Comparison of ENCODE assay signal across 9 mouse cellular contexts in the genomic region with DNA sequence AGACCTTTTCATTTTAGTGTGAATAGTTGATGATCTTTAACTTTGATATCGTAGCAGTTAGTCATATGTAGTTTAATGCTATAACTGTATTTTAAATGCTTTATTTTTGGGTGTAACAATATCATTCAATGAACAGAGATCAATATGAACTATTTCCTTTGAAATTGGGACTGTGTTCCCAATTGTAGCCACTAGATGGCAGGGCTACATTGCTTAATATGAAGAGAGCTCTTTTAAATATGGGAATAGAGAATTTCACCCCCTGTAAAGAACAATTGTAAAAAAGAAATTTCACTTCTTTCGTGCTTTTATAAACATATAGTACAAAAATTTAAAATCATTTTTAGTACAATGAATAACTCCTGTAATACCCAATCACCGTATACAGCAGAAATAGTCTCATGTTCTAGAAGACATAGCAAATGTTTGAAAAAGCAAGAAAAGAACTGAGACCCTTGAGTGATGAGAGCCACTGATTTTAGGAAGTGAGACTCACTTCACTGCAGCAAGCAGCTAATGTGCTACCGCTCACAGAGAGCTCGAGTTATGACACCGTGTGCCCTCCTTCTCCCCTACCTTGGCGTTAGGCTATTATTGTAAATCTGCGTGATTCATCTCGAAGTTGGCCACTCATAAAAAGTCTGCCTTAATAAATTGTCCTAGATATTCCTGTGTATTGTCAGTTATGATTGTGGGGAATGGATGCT.
DNase-seq lines count a peak whose midpoint lies in the region; ATAC-seq lines count a peak whose summit lies in the region.
"Had no signal": no experiment of that assay in that cellular context is flagged by ENCODE, and none has a peak within 500 bp of the region (broad histone marks: within the 10 kb centered on the region; RNA-seq: fewer than 3 reads in every experiment).

No protein-coding gene starts in this region.

- 70% methylated on average over 9 of the region's 9 CpGs for WGBS in midbrain, embryonic 14.5 days

- H3K9ac ChIP-seq in midbrain, embryonic 14.5 days (replicated peaks; ENCODE audit: low read length): no peak overlapping the region
- H3K9ac ChIP-seq: embryonic facial prominence, embryonic 12.5 days had no signal

- DNase-seq in adrenal gland, postnatal 14 days: peak; percentile 27
- DNase-seq in adrenal gland, postnatal 25 days: no peak
- peak; percentile 61 for DNase-seq in layer of hippocampus, adult 11-12 months (ENCODE audit: low spot score)
- DNase-seq in layer of hippocampus, postnatal 36 days: no peak
- DNase-seq in CD4-positive, CD25-positive, alpha-beta regulatory T cell, adult 2 months (ENCODE audit: low read depth, low spot score): peak; percentile 41
- DNase-seq in cerebellum, postnatal 14 days: peak; percentile 69 to 72
- peak; percentile 85 for DNase-seq in midbrain, embryonic 14.5 days
- DNase-seq in spleen, adult 12 weeks (ENCODE audit: low spot score): no peak

- H3K9me3 ChIP-seq in midbrain, embryonic 14.5 days (ENCODE audit: control insufficient read depth, low read length): no peaks in the 10 kb centered on the region
- H3K9me3 ChIP-seq: embryonic facial prominence, embryonic 12.5 days had no signal

- ATAC-seq in midbrain, embryonic 14.5 days (ENCODE audit: low FRiP score, low TSS enrichment): no peak

- H3K4me3 ChIP-seq in midbrain, embryonic 14.5 days (replicated peaks; ENCODE audit: low read depth, low read length): no peak overlapping the region
- H3K4me3 ChIP-seq: embryonic facial prominence, embryonic 12.5 days had no signal

- H3K36me3 ChIP-seq in midbrain, embryonic 14.5 days (ENCODE audit: control insufficient read depth, insufficient read depth, low read length): no peaks in the 10 kb centered on the region
- H3K36me3 ChIP-seq: embryonic facial prominence, embryonic 12.5 days had no signal

- no peaks in the 10 kb centered on the region for H3K27me3 ChIP-seq in midbrain, embryonic 14.5 days (ENCODE audit: control insufficient read depth, insufficient read depth, low read length)
- H3K27me3 ChIP-seq: embryonic facial prominence, embryonic 12.5 days had no signal

- H3K4me1 ChIP-seq in midbrain, embryonic 14.5 days (ENCODE audit: control insufficient read depth, insufficient read depth, low read length): no peaks in the 10 kb centered on the region
- H3K4me1 ChIP-seq: embryonic facial prominence, embryonic 12.5 days had no signal

- no peak overlapping the region for H3K4me2 ChIP-seq in midbrain, embryonic 14.5 days (ENCODE audit: low read length)
- H3K4me2 ChIP-seq: embryonic facial prominence, embryonic 12.5 days had no signal

- no peak overlapping the region for H3K27ac ChIP-seq in midbrain, embryonic 14.5 days (replicated peaks; ENCODE audit: low read depth, low read length)
- H3K27ac ChIP-seq: embryonic facial prominence, embryonic 12.5 days had no signal

Comparison
In these comparisons a context has a peak if more than half of its experiments do, and no peak if none do; other contexts are left out.
1. DNase-seq: peak in adrenal gland, postnatal 14 days (single experiment), layer of hippocampus, adult 11-12 months (single experiment), CD4-positive, CD25-positive, alpha-beta regulatory T cell, adult 2 months (single experiment), cerebellum, postnatal 14 days (2 of 2) and midbrain, embryonic 14.5 days (single experiment); none in adrenal gland, postnatal 25 days (single experiment), layer of hippocampus, postnatal 36 days (0 of 2) and spleen, adult 12 weeks (single experiment).